Mouse (Mus musculus): ENCODE measurements around the gene Rbm4. TPM values are rescaled to one million over a fixed set of nuclear protein-coding genes. Genes with fewer than 3 reads are reported as not detected.
"Not testable (repeated sequence)": the region's sequence is repeated elsewhere in the genome, so short reads cannot be mapped to it uniquely, and the experiment has no call there.

The Rbm4 gene
- polyA plus RNA-seq, 1 experiment, result 43.8 TPM

DNA sequence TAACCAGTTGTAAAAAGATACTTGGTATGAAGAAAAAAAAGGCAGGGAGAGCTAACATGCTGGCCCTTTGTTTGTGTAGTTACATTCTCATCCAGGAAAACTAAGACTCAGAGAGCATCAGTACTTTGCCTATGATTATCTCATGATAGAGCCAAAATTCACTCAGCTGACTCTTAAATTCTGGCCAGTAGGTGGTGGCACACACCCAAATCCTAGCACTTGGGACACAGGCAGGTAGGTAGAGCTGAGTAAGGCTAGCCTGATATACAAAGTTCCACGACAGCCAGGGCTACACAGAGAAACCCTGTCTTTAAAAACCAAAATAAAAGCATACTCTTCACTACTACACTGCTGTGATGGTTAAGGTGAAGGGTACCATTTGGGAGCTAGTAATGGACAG is 30.8 kb downstream of the Rbm4 start:
- Histone ChIP-seq H3K36me3 (ENCODE audit: control insufficient read depth, insufficient read depth) (peaks cover 81% of the 10 kb centered on the region), H3K79me2 (ENCODE audit: control insufficient read depth, insufficient read depth) (peaks cover 90% of the 10 kb centered on the region), H3ac (ENCODE audit: control insufficient read depth, insufficient read length, low read depth) (no peak overlapping the region), H3K79me3 (ENCODE audit: low read depth) (peaks cover 41% of the 10 kb centered on the region), H3K27me3 (ENCODE audit: control insufficient read depth, insufficient read depth, insufficient read length) (no peaks in the 10 kb centered on the region), H3K4me3 (ENCODE audit: insufficient read depth, poor library complexity, severe bottlenecking) (no peak overlapping the region)
- TF ChIP-seq MYOD1 (IDR thresholded peaks at IDR 0.05; ENCODE audit: control insufficient read depth, insufficient read length, low read depth) (no peak), CTCF (IDR thresholded peaks at IDR 0.05; ENCODE audit: control insufficient read depth, insufficient read depth, insufficient read length) (no peak), CEBPB (IDR thresholded peaks at IDR 0.05; ENCODE audit: low read depth) (no peak), USF1 (IDR thresholded peaks at IDR 0.05; ENCODE audit: low read depth) (no peak), FOSL1 (IDR thresholded peaks at IDR 0.05; ENCODE audit: insufficient read depth, low read length, poor library complexity, severe bottlenecking) (no peak), MAX (IDR thresholded peaks at IDR 0.05) (no peak), MYOG (IDR thresholded peaks at IDR 0.05; ENCODE audit: control insufficient read depth, extremely low read depth, insufficient read length) (no peak)

DNA sequence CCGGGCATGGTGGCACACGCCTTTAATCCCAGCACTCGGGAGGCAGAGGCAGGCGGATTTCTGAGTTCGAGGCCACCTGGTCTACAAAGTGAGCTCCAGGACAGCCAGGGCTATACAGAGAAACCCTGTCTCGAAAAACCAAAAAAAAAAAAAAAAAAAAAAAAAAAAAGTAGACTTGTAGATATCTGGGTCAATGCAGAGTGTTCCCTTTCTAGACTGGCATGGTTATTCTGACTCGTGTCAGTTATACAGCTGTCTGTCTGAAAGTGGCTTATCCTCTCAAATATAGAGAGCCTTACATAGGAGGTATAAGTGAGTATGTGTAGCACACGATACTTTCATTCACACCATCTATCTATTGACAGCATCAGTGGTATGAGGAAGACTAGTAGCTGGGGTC is 33.2 kb downstream of the Rbm4 start:
- peaks cover 36% of the 10 kb centered on the region for H3K79me3 ChIP-seq (ENCODE audit: low read depth)
- H3K27me3 ChIP-seq (ENCODE audit: control insufficient read depth, insufficient read depth, insufficient read length); H3ac ChIP-seq (ENCODE audit: control insufficient read depth, insufficient read length, low read depth); H3K4me3 ChIP-seq (ENCODE audit: insufficient read depth, poor library complexity, severe bottlenecking): not testable (repeated sequence)
- peaks cover 78% of the 10 kb centered on the region for H3K79me2 ChIP-seq (ENCODE audit: control insufficient read depth, insufficient read depth)
- peaks cover 65% of the 10 kb centered on the region for H3K36me3 ChIP-seq (ENCODE audit: control insufficient read depth, insufficient read depth)

DNA sequence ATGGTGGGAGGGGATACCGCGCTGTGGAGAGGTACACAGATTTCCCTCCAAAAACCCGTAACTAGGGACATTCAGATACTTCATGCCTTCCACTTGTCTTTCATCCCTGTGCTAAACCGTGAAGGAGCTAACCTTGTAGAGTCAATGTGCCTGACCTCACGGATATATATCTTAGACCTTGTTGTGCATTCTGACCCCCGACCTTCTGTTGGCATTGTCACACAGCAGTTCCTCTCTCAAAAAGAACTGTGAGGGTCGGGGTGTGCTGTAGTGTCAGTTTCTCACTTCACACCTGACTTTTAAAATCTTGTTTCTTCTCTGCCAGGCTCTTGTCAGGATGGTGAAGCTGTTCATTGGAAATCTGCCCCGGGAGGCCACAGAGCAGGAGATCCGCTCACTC is 36.8 kb downstream of the Rbm4 start:
- Histone ChIP-seq H3K79me2 (ENCODE audit: control insufficient read depth, insufficient read depth) (peaks cover 45% of the 10 kb centered on the region), H3K27me3 (ENCODE audit: control insufficient read depth, insufficient read depth, insufficient read length) (no peaks in the 10 kb centered on the region), H3K4me3 (ENCODE audit: insufficient read depth, poor library complexity, severe bottlenecking) (peak overlapping the region; percentile 52), H3ac (ENCODE audit: control insufficient read depth, insufficient read length, low read depth) (peak overlapping the region; percentile 95), H3K36me3 (ENCODE audit: control insufficient read depth, insufficient read depth) (peaks cover 29% of the 10 kb centered on the region), H3K79me3 (ENCODE audit: low read depth) (peaks cover 18% of the 10 kb centered on the region)
- no peak for TF ChIP-seq MYOG (IDR thresholded peaks at IDR 0.05; ENCODE audit: control insufficient read depth, extremely low read depth, insufficient read length)

DNA sequence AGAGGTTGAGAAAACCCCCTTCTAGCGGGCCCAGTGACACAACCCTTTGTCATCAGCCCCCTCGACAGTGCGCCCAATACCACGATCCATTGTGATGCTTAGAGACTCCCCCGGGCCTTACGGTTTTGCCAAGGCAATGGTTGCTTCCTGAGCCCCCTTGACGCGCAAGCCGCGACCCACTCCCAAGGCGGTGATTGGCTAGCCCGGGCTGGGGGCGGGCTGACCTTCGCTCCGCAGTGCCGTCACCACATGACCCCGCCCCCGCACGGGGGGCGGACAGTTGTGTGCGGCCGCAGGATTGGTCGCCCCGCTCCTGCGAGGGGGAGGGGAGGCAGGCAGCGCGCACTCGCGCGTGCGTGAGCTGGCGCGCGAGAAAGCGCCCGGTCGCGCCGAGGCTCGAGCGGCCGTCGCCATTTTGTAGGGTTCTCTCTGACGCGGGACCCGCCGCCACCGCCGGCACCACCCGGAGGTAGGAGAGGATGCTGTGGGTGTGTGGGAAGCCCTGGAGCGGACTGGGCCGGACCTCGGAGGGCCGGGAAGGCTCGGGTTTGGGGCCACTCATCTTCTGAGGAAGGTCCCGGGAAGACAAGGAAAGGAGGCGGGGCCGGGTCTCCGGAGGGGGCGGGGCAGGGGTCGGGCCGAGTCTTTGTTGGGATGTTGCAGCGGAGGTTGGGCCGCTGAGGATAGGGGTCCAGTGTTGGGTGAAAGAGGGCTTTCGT is 37.3 kb downstream of the Rbm4 start, which contains the start of gene Rbm4b:
Rbm4b (plus strand) TSS at position 305 of the 719 bp plus-strand sequence.
- Histone ChIP-seq H3K27me3 (ENCODE audit: control insufficient read depth, insufficient read depth, insufficient read length) (no peaks in the 10 kb centered on the region), H3K36me3 (ENCODE audit: control insufficient read depth, insufficient read depth) (peaks cover 26% of the 10 kb centered on the region), H3K79me2 (ENCODE audit: control insufficient read depth, insufficient read depth) (peaks cover 40% of the 10 kb centered on the region), H3K4me3 (ENCODE audit: insufficient read depth, poor library complexity, severe bottlenecking) (peak within 1 kb of the TSS; percentile 52), H3ac (ENCODE audit: control insufficient read depth, insufficient read length, low read depth) (peak within 1 kb of the TSS; percentile 95), H3K79me3 (ENCODE audit: low read depth) (peaks cover 18% of the 10 kb centered on the region)
- TF ChIP-seq MYOD1 (IDR thresholded peaks at IDR 0.05; ENCODE audit: control insufficient read depth, insufficient read length, low read depth) (no peak), MAX (IDR thresholded peaks at IDR 0.05) (peak; percentile 34), CTCF (IDR thresholded peaks at IDR 0.05; ENCODE audit: control insufficient read depth, insufficient read depth, insufficient read length) (no peak), FOSL1 (IDR thresholded peaks at IDR 0.05; ENCODE audit: insufficient read depth, low read length, poor library complexity, severe bottlenecking) (no peak), CEBPB (IDR thresholded peaks at IDR 0.05; ENCODE audit: low read depth) (no peak), USF1 (IDR thresholded peaks at IDR 0.05; ENCODE audit: low read depth) (peak; percentile 51)

DNA sequence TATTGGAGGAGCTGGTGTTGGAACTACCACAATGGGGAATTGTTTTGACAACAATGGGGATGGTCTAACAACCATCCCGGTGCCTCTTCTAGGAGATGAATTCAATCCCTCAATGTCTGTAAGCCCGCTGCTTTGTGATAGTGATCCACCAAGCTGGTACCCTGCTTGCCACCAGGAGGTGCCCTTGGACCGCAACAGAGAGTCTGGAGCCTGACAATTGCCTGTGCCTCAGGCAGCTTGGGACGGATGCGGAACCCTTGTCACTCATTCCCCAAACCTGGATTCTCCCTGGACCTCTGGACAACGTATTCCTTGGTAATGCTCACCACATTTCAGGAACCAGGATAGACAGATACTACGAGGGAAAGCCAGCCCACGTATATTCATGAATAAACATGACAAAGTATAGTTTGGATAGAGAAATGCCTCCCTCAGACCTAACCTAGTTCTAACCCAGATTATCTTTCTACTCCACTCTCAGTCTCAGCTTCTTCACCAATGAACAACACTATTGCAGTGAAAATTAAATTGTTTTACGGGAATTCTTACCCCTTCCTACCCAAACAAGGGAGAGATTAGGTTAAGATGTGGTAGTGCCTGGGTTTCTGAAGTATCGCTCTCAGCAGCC is 38.0 kb downstream of the Rbm4 start:
- Histone ChIP-seq H3K27me3 (ENCODE audit: control insufficient read depth, insufficient read depth, insufficient read length) (no peaks in the 10 kb centered on the region), H3K36me3 (ENCODE audit: control insufficient read depth, insufficient read depth) (peaks cover 26% of the 10 kb centered on the region), H3ac (ENCODE audit: control insufficient read depth, insufficient read length, low read depth) (peak overlapping the region; percentile 21), H3K79me2 (ENCODE audit: control insufficient read depth, insufficient read depth) (peaks cover 33% of the 10 kb centered on the region), H3K4me3 (ENCODE audit: insufficient read depth, poor library complexity, severe bottlenecking) (peak overlapping the region; percentile 52), H3K79me3 (ENCODE audit: low read depth) (peaks cover 14% of the 10 kb centered on the region)
- TF ChIP-seq CEBPB (IDR thresholded peaks at IDR 0.05; ENCODE audit: low read depth) (no peak), USF1 (IDR thresholded peaks at IDR 0.05; ENCODE audit: low read depth) (no peak), MYOD1 (IDR thresholded peaks at IDR 0.05; ENCODE audit: control insufficient read depth, insufficient read length, low read depth) (no peak), MYOG (IDR thresholded peaks at IDR 0.05; ENCODE audit: control insufficient read depth, extremely low read depth, insufficient read length) (no peak), CTCF (IDR thresholded peaks at IDR 0.05; ENCODE audit: control insufficient read depth, insufficient read depth, insufficient read length) (peak; percentile 78), FOSL1 (IDR thresholded peaks at IDR 0.05; ENCODE audit: insufficient read depth, low read length, poor library complexity, severe bottlenecking) (no peak), MAX (IDR thresholded peaks at IDR 0.05) (peak; percentile 18)

DNA sequence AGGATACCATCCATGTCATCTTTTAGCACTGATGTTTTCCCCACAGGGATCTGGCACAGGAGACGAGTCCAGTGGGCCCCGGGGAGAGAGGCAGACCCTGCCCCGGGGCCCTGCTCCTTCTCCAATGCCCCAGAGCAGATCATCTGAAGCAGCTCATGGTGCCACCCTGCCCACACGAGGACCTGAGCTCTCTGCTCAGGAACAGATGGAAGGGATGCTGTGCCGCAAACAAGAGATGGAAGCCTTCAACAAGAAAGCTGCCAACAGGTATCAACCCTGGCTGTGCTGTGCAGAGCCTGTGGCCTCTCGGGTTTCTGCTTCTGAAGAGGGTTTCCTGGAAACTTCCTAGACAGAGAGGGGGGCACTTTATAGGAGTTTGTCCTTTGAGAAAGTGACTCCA is 43.7 kb downstream of the Rbm4 start:
- H3K79me3 ChIP-seq (ENCODE audit: low read depth), result no peaks in the 10 kb centered on the region
- TF ChIP-seq MYOG (IDR thresholded peaks at IDR 0.05; ENCODE audit: control insufficient read depth, extremely low read depth, insufficient read length), result no peak
- TF ChIP-seq CTCF (IDR thresholded peaks at IDR 0.05; ENCODE audit: control insufficient read depth, insufficient read depth, insufficient read length), result no peak
- TF ChIP-seq FOSL1 (IDR thresholded peaks at IDR 0.05; ENCODE audit: insufficient read depth, low read length, poor library complexity, severe bottlenecking), result no peak
- TF ChIP-seq CEBPB (IDR thresholded peaks at IDR 0.05; ENCODE audit: low read depth), result no peak
- no peak for TF ChIP-seq MYOD1 (IDR thresholded peaks at IDR 0.05; ENCODE audit: control insufficient read depth, insufficient read length, low read depth)
- TF ChIP-seq MAX (IDR thresholded peaks at IDR 0.05), result no peak
- no peak for TF ChIP-seq USF1 (IDR thresholded peaks at IDR 0.05; ENCODE audit: low read depth)
- no peaks in the 10 kb centered on the region for H3K36me3 ChIP-seq (ENCODE audit: control insufficient read depth, insufficient read depth)
- no peaks in the 10 kb centered on the region for H3K79me2 ChIP-seq (ENCODE audit: control insufficient read depth, insufficient read depth)
- H3K4me3 ChIP-seq (ENCODE audit: insufficient read depth, poor library complexity, severe bottlenecking), result no peak overlapping the region
- no peaks in the 10 kb centered on the region for H3K27me3 ChIP-seq (ENCODE audit: control insufficient read depth, insufficient read depth, insufficient read length)
- H3ac ChIP-seq (ENCODE audit: control insufficient read depth, insufficient read length, low read depth), result no peak overlapping the region

All from C2C12 (cell line).